Mouse (Mus musculus): ENCODE measurements around the gene Ptprn2. TPM values are rescaled to one million over a fixed set of nuclear protein-coding genes. Genes with fewer than 3 reads are reported as not detected.

The Ptprn2 gene
- total RNA-seq, 2 experiments from 2014 or later, result not detected

- intact Hi-C loops (cut with DNase I; ENCODE audit: low total_unique reads), result no loop called here
- no peak for DNase-seq
Measured at GRCm38 (mm10) chr12:117079724-117080123, 594.2 kb downstream of the Ptprn2 start.

- intact Hi-C loops (cut with DNase I; ENCODE audit: low total_unique reads), result no loop called here
- no peak for DNase-seq
Measured at GRCm38 (mm10) chr12:117083856-117084701, 598.6 kb downstream of the Ptprn2 start.

- no peak for DNase-seq
- intact Hi-C loops (cut with DNase I; ENCODE audit: low total_unique reads), result no loop called here
Measured at GRCm38 (mm10) chr12:117084702-117085409, 599.3 kb downstream of the Ptprn2 start.

- peak; percentile 13 for DNase-seq
- intact Hi-C loops (cut with DNase I; ENCODE audit: low total_unique reads), result no loop called here
Measured at GRCm38 (mm10) chr12:117085661-117086335, 600.3 kb downstream of the Ptprn2 start.

- DNase-seq, result no peak
- intact Hi-C loops (cut with DNase I; ENCODE audit: low total_unique reads), result no loop called here
Measured at GRCm38 (mm10) chr12:117092345-117093107, 607.0 kb downstream of the Ptprn2 start.

- intact Hi-C loops (cut with DNase I; ENCODE audit: low total_unique reads), result no loop called here
- no peak for DNase-seq
Measured at GRCm38 (mm10) chr12:117095941-117096340, 610.4 kb downstream of the Ptprn2 start.

GRCm38 (mm10) chr12:117098295-117098694 is 612.8 kb downstream of the Ptprn2 start:
- intact Hi-C loops (cut with DNase I; ENCODE audit: low total_unique reads), result no loop called here
- no peak for DNase-seq

GRCm38 (mm10) chr12:117106696-117107095 is 621.2 kb downstream of the Ptprn2 start:
- intact Hi-C loops (cut with DNase I; ENCODE audit: low total_unique reads), result no loop called here
- DNase-seq, result no peak

GRCm38 (mm10) chr12:117107143-117107616 is 621.7 kb downstream of the Ptprn2 start:
- no peak for DNase-seq
- intact Hi-C loops (cut with DNase I; ENCODE audit: low total_unique reads), result no loop called here

- no peak for DNase-seq
- intact Hi-C loops (cut with DNase I; ENCODE audit: low total_unique reads), result no loop called here
Measured at GRCm38 (mm10) chr12:117115254-117115865, 629.8 kb downstream of the Ptprn2 start.

- intact Hi-C loops (cut with DNase I; ENCODE audit: low total_unique reads), result no loop called here
- no peak for DNase-seq
Measured at GRCm38 (mm10) chr12:117127078-117127477, 641.6 kb downstream of the Ptprn2 start.

GRCm38 (mm10) chr12:117127485-117127884 is 642.0 kb downstream of the Ptprn2 start:
- no peak for DNase-seq
- intact Hi-C loops (cut with DNase I; ENCODE audit: low total_unique reads), result no loop called here

GRCm38 (mm10) chr12:117132095-117132494 is 646.6 kb downstream of the Ptprn2 start:
- intact Hi-C loops (cut with DNase I; ENCODE audit: low total_unique reads), result no loop called here
- peak; percentile 15 for DNase-seq

GRCm38 (mm10) chr12:117135205-117135604 is 649.7 kb downstream of the Ptprn2 start:
- DNase-seq, result no peak
- intact Hi-C loops (cut with DNase I; ENCODE audit: low total_unique reads), result loop anchor here (5.0 kb wide), 1 partner anchor 187 kb away; no protein-coding TSS in a partner anchor

- DNase-seq, result no peak
- intact Hi-C loops (cut with DNase I; ENCODE audit: low total_unique reads), result loop anchor here (5.0 kb wide), 1 partner anchor 186 kb away; no protein-coding TSS in a partner anchor
Measured at GRCm38 (mm10) chr12:117136472-117137010, 651.0 kb downstream of the Ptprn2 start.

- intact Hi-C loops (cut with DNase I; ENCODE audit: low total_unique reads), result no loop called here
- DNase-seq, result no peak
Measured at GRCm38 (mm10) chr12:117140901-117141300, 655.4 kb downstream of the Ptprn2 start.

- no peak for DNase-seq
- intact Hi-C loops (cut with DNase I; ENCODE audit: low total_unique reads), result no loop called here
Measured at GRCm38 (mm10) chr12:117141394-117141793, 655.9 kb downstream of the Ptprn2 start.

GRCm38 (mm10) chr12:117149176-117149575 is 663.7 kb downstream of the Ptprn2 start:
- DNase-seq, result no peak
- intact Hi-C loops (cut with DNase I; ENCODE audit: low total_unique reads), result no loop called here

Measured in gastrocnemius, postnatal 14 days (tissue).